Mouse (Mus musculus) C2C12 (cell line): Measurements from ENCODE around the gene Akna. TPM values are rescaled to one million over a fixed set of nuclear protein-coding genes. Genes with fewer than 3 reads are reported as not detected.

Experiments used
- H3K27me3 ChIP-seq: one replicate; pipeline ENCODE4 v1.6.1; 2011; ENCODE audit not compliant: control insufficient read depth, insufficient read depth, insufficient read length
- H3K36me3 ChIP-seq: one replicate; pipeline ENCODE4 v1.6.1; 2011; ENCODE audit not compliant: control insufficient read depth, insufficient read depth
- H3K4me3 ChIP-seq: one replicate; pipeline ENCODE4 v1.5.1; 2011; ENCODE audit warnings: mild to moderate bottlenecking, control low read depth; ENCODE audit not compliant: poor library complexity, insufficient read depth, severe bottlenecking
- H3K79me2 ChIP-seq: one replicate; pipeline ENCODE4 v1.6.1; 2011; ENCODE audit not compliant: control insufficient read depth, insufficient read depth
- H3K79me3 ChIP-seq: one replicate; pipeline ENCODE4 v1.6.1; 2011; ENCODE audit warnings: low read depth, control low read depth
- H3ac ChIP-seq: one replicate; pipeline ENCODE3; 2011; ENCODE audit warnings: low read depth; ENCODE audit not compliant: control insufficient read depth, insufficient read length
- CEBPB ChIP-seq: IDR thresholded peaks from one replicate; pipeline ENCODE4 v1.6.1; 2011; ENCODE audit warnings: low read depth, mild to moderate bottlenecking, control low read depth, moderate library complexity
- CTCF ChIP-seq: IDR thresholded peaks from one replicate; pipeline ENCODE4 v1.5.1; 2011; ENCODE audit not compliant: control insufficient read depth, insufficient read depth, insufficient read length
- FOSL1 ChIP-seq: IDR thresholded peaks from one replicate; pipeline ENCODE4 v1.8.0; 2011; ENCODE audit warnings: mild to moderate bottlenecking, low read length; ENCODE audit not compliant: poor library complexity, insufficient read depth, severe bottlenecking
- MAX ChIP-seq: IDR thresholded peaks from one replicate; pipeline ENCODE4 v1.6.1; 2011; ENCODE audit warnings: mild to moderate bottlenecking, control low read depth
- MYOD1 ChIP-seq: IDR thresholded peaks from one replicate; pipeline ENCODE4 v1.6.1; 2011; ENCODE audit warnings: low read depth; ENCODE audit not compliant: control insufficient read depth, insufficient read length
- MYOG ChIP-seq: IDR thresholded peaks from one replicate; pipeline ENCODE4 v1.6.1; 2011; ENCODE audit not compliant: control insufficient read depth, insufficient read length; ENCODE audit errors: extremely low read depth
- USF1 ChIP-seq: IDR thresholded peaks from one replicate; pipeline ENCODE4 v1.6.1; 2011; ENCODE audit warnings: low read depth, mild to moderate bottlenecking, control low read depth, moderate library complexity
- polyA plus RNA-seq: library from polyadenylated mRNA; unstranded; fragments of >200 nt; fragmentation: generic; extraction: Trizol; gene quantifications from one replicate; pipeline ENCODE4 v1.2.1, GENCODE M21; 2012; ENCODE audit warnings: missing spikeins

Gene Akna
- polyA plus RNA-seq, 1 experiment = 1.3 TPM

- Histone ChIP-seq H3K79me3 (no peaks in the 10 kb centered on the region), H3K27me3 (peaks cover 3% of the 10 kb centered on the region), H3K4me3 (no peak within 1 kb of the TSS), H3K36me3 (no peaks in the 10 kb centered on the region), H3K79me2 (no peaks in the 10 kb centered on the region), H3ac (no peak within 1 kb of the TSS)
- TF ChIP-seq MYOD1 (no peak), FOSL1 (no peak), CEBPB (peak; percentile 65), MAX (no peak), MYOG (no peak)
Measured at GRCm38 (mm10) chr4:63344295-63344694, 58.9 kb downstream of the Akna start, which contains the start of gene Orm1. TSS of gene Orm1 (plus strand) at chr4:63344560.

- Histone ChIP-seq H3K79me3 (no peaks in the 10 kb centered on the region), H3K27me3 (peaks cover 3% of the 10 kb centered on the region)
Measured at GRCm38 (mm10) chr4:63343608-63344007, 59.5 kb downstream of the Akna start.

DNA sequence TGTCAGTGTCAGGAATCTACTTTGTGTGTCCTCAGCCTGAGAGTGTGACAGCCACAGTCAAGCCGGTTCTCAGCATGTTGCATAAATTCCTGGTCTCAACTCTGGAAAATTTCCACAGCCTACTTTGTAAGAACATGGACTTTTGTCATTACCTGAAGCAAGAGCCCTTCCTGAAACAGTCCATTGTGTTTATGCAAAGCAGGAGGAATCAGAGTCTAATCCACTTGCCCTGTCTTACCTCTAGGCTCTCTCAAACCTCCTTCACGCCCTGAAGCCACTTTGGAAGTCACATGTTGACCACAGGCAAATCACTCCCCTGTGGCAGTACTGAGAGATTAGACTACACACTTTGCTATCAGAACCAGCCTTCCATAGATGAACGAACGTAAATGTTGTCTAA, 60.7 kb downstream of the Akna start:
- Histone ChIP-seq H3ac (no peak overlapping the region), H3K79me2 (no peaks in the 10 kb centered on the region), H3K4me3 (no peak overlapping the region), H3K79me3 (no peaks in the 10 kb centered on the region), H3K27me3 (peaks cover 3% of the 10 kb centered on the region), H3K36me3 (no peaks in the 10 kb centered on the region)
- TF ChIP-seq MYOG (no peak), CEBPB (no peak), CTCF (no peak), MAX (no peak), FOSL1 (no peak), MYOD1 (no peak), USF1 (no peak)

More at GRCm38 (mm10) chr4:63343608-63344007, 59.5 kb downstream of the Akna start:
- TF ChIP-seq CTCF (no peak), MYOG (no peak), MYOD1 (no peak), CEBPB (no peak), MAX (no peak), USF1 (no peak), FOSL1 (no peak)
- Histone ChIP-seq H3K79me2 (no peaks in the 10 kb centered on the region), H3K36me3 (no peaks in the 10 kb centered on the region), H3ac (no peak overlapping the region), H3K4me3 (no peak overlapping the region)

DNA sequence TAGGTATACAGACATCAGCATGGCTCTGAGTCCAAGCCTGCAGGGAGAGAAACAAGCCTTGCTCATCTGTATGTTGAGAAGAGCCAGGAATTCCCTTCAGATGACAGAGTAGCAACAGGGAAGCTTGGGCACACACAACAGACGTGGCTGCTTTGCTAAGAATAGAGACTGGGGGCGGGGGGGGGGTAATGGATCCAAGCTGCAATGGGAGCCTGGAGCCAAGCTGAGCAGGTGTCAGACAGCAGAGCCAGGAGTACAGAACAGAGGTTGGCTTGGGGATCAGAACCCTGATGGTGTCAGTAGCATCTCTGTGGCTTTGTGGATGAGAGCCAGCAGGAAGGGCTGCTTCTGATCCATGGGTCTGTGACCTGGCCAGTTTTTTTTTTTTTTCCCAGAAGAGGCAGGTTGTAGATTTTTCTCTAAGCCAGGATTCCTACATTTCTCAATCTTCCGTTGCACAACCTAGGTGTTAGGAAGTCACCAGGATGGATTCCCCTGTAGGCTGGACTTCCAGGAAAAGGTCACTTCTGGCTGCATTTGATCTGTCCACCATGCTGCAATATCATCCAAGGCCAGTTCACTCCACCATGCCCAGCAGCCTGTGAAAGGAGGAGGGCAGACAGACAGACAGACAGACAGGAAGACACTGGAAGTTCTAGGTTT, 64.6 kb downstream of the Akna start:
- no peak overlapping the region for H3ac ChIP-seq
- no peaks in the 10 kb centered on the region for H3K79me2 ChIP-seq
- H3K27me3 ChIP-seq = peaks cover 5% of the 10 kb centered on the region
- H3K79me3 ChIP-seq = no peaks in the 10 kb centered on the region
- TF ChIP-seq CEBPB = no peak
- TF ChIP-seq MYOG = no peak
- TF ChIP-seq MAX = no peak
- no peak for TF ChIP-seq MYOD1
- H3K36me3 ChIP-seq = no peaks in the 10 kb centered on the region
- no peak overlapping the region for H3K4me3 ChIP-seq

DNA sequence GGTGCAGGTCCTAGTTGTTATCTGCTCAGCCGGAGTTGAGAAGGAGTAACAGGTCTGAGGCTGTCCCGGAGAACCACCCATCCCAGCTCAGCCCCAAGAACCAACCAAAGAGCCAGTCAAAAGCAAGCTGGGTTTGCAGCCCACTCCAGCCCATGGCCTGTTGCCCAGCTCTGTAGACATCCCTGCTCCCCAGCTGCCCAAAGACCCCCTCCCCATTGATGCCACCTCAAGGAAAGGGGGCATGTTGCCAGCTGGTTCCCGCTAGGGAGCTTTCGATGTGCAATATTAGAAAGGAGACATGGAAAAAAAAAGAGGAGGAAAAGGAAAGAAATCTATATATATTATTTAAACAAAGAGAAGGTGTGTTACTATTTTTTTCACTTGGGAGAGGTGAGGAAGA, 69.8 kb downstream of the Akna start:
- no peaks in the 10 kb centered on the region for H3K79me2 ChIP-seq
- peaks cover 34% of the 10 kb centered on the region for H3K27me3 ChIP-seq
- H3K4me3 ChIP-seq = no peak overlapping the region
- H3K79me3 ChIP-seq = no peaks in the 10 kb centered on the region
- H3K36me3 ChIP-seq = no peaks in the 10 kb centered on the region
- H3ac ChIP-seq = no peak overlapping the region
- no peak for TF ChIP-seq CTCF
- TF ChIP-seq CEBPB = no peak
- TF ChIP-seq MAX = no peak
- TF ChIP-seq MYOG = no peak
- no peak for TF ChIP-seq USF1
- TF ChIP-seq FOSL1 = no peak
- no peak for TF ChIP-seq MYOD1

DNA sequence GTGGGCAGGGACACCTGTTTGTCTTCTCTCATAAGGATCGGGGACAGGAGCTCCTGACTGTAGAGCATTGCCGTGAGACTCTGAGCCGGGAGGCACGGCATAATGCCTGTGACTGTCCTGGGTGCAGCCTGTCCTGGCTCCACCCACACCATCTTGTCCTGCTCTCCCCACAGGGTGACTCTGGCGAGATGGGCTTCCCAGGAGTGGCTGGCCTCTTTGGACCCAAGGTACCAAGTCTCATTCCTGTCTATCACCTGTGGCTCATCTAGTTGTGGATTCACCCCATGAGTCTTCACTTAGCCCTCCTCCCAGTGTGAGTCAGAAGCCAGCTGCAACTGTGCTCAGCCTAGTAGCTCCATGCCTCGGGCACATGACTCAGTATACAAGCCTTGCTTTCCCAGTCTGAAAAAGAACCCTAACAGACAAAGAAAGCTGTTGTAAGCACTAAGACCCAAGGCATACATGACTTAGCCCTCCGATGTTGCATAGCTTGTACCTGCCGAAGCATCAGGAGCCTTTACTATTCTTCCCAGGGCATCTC, 79.8 kb downstream of the Akna start:
- no peaks in the 10 kb centered on the region for H3K36me3 ChIP-seq
- H3K79me2 ChIP-seq = no peaks in the 10 kb centered on the region
- H3K27me3 ChIP-seq = peaks cover 20% of the 10 kb centered on the region
- no peak overlapping the region for H3ac ChIP-seq
- peak; percentile 70 for TF ChIP-seq MYOD1
- TF ChIP-seq MYOG = no peak
- no peaks in the 10 kb centered on the region for H3K79me3 ChIP-seq
- no peak overlapping the region for H3K4me3 ChIP-seq
